Mouse (Mus musculus): ENCODE data around the gene Rab15.

GRCm38 (mm10) chr12:76752652-76753318 is 69.9 kb downstream of the Rab15 start:
- peak; percentile 62 for TF ChIP-seq RAD21 (IDR thresholded peaks at IDR 0.05; ENCODE audit: low read depth, low read length)
- TF ChIP-seq TAL1 (IDR thresholded peaks at IDR 0.05; ENCODE audit: low read length) = no peak
- TF ChIP-seq CTCF (IDR thresholded peaks at IDR 0.05 in 2 of 3, conservative IDR thresholded peaks at IDR 0.05 in 1 of 3; ENCODE audit: control insufficient read depth in 1 of 3, insufficient read depth in 1 of 3, low read depth in 2 of 3, low read length in 3 of 3, poor library complexity in 1 of 3, severe bottlenecking in 1 of 3) = peak; percentile 37 to 67 (median 65)
